Mouse (Mus musculus): ENCODE measurements around the gene Gm14391. TPM values are rescaled to one million over a fixed set of nuclear protein-coding genes. Genes with fewer than 3 reads are reported as not detected.
"Not testable (repeated sequence)": the region's sequence is repeated elsewhere in the genome, so short reads cannot be mapped to it uniquely, and the experiment has no call there.

Gene Gm14391
- polyA plus RNA-seq, 1 experiment from 2014 or later, result 6.6 TPM

- 3% methylated on average over 25 of the region's 25 CpGs for WGBS
- not testable (repeated sequence) for H3K4me1 ChIP-seq (replicated peaks); H3K27ac ChIP-seq; H3K36me3 ChIP-seq; ATAC-seq; H3K27me3 ChIP-seq; H3K9me3 ChIP-seq
- H3K4me3 ChIP-seq (replicated peaks), result peak overlapping the region; percentile 49
- H3K4me2 ChIP-seq (replicated peaks), result peak overlapping the region; percentile 48
- H3K9ac ChIP-seq (replicated peaks), result peak overlapping the region; percentile 49
Measured at GRCm38 (mm10) chr2:175141118-175141992, 65.4 kb downstream of the Gm14391 start.

Other genes with a start within 250 kb of the Gm14391 start
- gene Gm14444, start 196.7 kb downstream of the Gm14391 start, polyA plus RNA-seq (2015; fragmentation: Nextera tagmentation; extraction: Ambion mirVana), result not detected in 2 replicates
- 0.63 and 1.0 TPM in 2 replicates for gene Gm14393, start 139.1 kb downstream of the Gm14391 start, polyA plus RNA-seq (2015; fragmentation: Nextera tagmentation; extraction: Ambion mirVana)
- 3.7 and 4.4 TPM in 2 replicates for gene Gm14399, start 64.9 kb downstream of the Gm14391 start, polyA plus RNA-seq (2015; fragmentation: Nextera tagmentation; extraction: Ambion mirVana)
- 1.4 TPM in 2 replicates for gene Gm14443, start 31.0 kb downstream of the Gm14391 start, polyA plus RNA-seq (2015; fragmentation: Nextera tagmentation; extraction: Ambion mirVana)
- gene Gm14440, start 68.2 kb upstream of the Gm14391 start, polyA plus RNA-seq (2015; fragmentation: Nextera tagmentation; extraction: Ambion mirVana), result 2.5 and 3.5 TPM in 2 replicates
- gene Gm4631, start 131.3 kb upstream of the Gm14391 start, polyA plus RNA-seq (2015; fragmentation: Nextera tagmentation; extraction: Ambion mirVana), result 16.1 and 17.4 TPM in 2 replicates
- gene Zfp968, start 165.5 kb upstream of the Gm14391 start, polyA plus RNA-seq (2015; fragmentation: Nextera tagmentation; extraction: Ambion mirVana), result 3.4 and 4.6 TPM in 2 replicates
- gene Gm4724, start 228.9 kb upstream of the Gm14391 start, polyA plus RNA-seq (2015; fragmentation: Nextera tagmentation; extraction: Ambion mirVana), result 9.0 and 13.8 TPM in 2 replicates

Measured in midbrain, embryonic 13.5 days (tissue).